Mouse (Mus musculus): ENCODE results near the gene Gabrb2. TPM values are rescaled to one million over a fixed set of nuclear protein-coding genes. Genes with fewer than 3 reads are reported as not detected.

The Gabrb2 gene
- polyA plus RNA-seq, 1 experiment from 2014 or later, result 50.8 TPM

GRCm38 (mm10) chr11:42575146-42575873 lies 155.8 kb downstream of the Gabrb2 start:
- H3K36me3 ChIP-seq (ENCODE audit: control insufficient read depth, insufficient read depth, low read length), result no peaks in the 10 kb centered on the region
- H3K9me3 ChIP-seq (replicated peaks; ENCODE audit: control insufficient read depth, low read length, poor library complexity, severe bottlenecking), result 0 out of 2 replicates have a peak, but pooled peaks cover 3% of the 10 kb centered on the region
- 84% methylated on average over 3 of the region's 3 CpGs for WGBS

GRCm38 (mm10) chr11:42579804-42580203 lies 160.2 kb downstream of the Gabrb2 start:
- no peak overlapping the region for H3K4me3 ChIP-seq (ENCODE audit: low read depth, low read length)
- no peak overlapping the region for H3K27ac ChIP-seq (ENCODE audit: low read length)
- no peak for ATAC-seq

More at GRCm38 (mm10) chr11:42575146-42575873, 155.8 kb downstream of the Gabrb2 start:
- H3K27me3 ChIP-seq (ENCODE audit: control insufficient read depth, insufficient read depth, low read depth, low read length), result no peaks in the 10 kb centered on the region
- H3K4me1 ChIP-seq (ENCODE audit: control insufficient read depth, insufficient read depth, low read length), result peaks cover 5% of the 10 kb centered on the region
- no peak for ATAC-seq
- H3K4me2 ChIP-seq (ENCODE audit: low read length), result no peak overlapping the region
- H3K27ac ChIP-seq (ENCODE audit: low read length), result no peak overlapping the region
- no peak overlapping the region for H3K9ac ChIP-seq (ENCODE audit: low read depth, low read length)
- H3K4me3 ChIP-seq (ENCODE audit: low read depth, low read length), result no peak overlapping the region

GRCm38 (mm10) chr11:42581123-42581522 lies 161.6 kb downstream of the Gabrb2 start:
- no peaks in the 10 kb centered on the region for H3K36me3 ChIP-seq (ENCODE audit: control insufficient read depth, insufficient read depth, low read length)
- H3K27ac ChIP-seq (ENCODE audit: low read length), result no peak overlapping the region
- no peak overlapping the region for H3K4me2 ChIP-seq (ENCODE audit: low read length)
- no peaks in the 10 kb centered on the region for H3K27me3 ChIP-seq (ENCODE audit: control insufficient read depth, insufficient read depth, low read depth, low read length)
- peaks cover 5% of the 10 kb centered on the region for H3K4me1 ChIP-seq (ENCODE audit: control insufficient read depth, insufficient read depth, low read length)
- ATAC-seq, result no peak
- H3K9ac ChIP-seq (ENCODE audit: low read depth, low read length), result no peak overlapping the region
- 0 out of 2 replicates have a peak, but pooled peaks cover 3% of the 10 kb centered on the region for H3K9me3 ChIP-seq (replicated peaks; ENCODE audit: control insufficient read depth, low read length, poor library complexity, severe bottlenecking)
- H3K4me3 ChIP-seq (ENCODE audit: low read depth, low read length), result no peak overlapping the region
- WGBS, result 70% methylated on average over 4 of the region's 4 CpGs

More at GRCm38 (mm10) chr11:42579804-42580203, 160.2 kb downstream of the Gabrb2 start:
- 0 out of 2 replicates have a peak, but pooled peaks cover 3% of the 10 kb centered on the region for H3K9me3 ChIP-seq (replicated peaks; ENCODE audit: control insufficient read depth, low read length, poor library complexity, severe bottlenecking)
- no peaks in the 10 kb centered on the region for H3K36me3 ChIP-seq (ENCODE audit: control insufficient read depth, insufficient read depth, low read length)
- H3K27me3 ChIP-seq (ENCODE audit: control insufficient read depth, insufficient read depth, low read depth, low read length), result no peaks in the 10 kb centered on the region
- no peak overlapping the region for H3K9ac ChIP-seq (ENCODE audit: low read depth, low read length)
- H3K4me1 ChIP-seq (ENCODE audit: control insufficient read depth, insufficient read depth, low read length), result peaks cover 5% of the 10 kb centered on the region
- H3K4me2 ChIP-seq (ENCODE audit: low read length), result no peak overlapping the region
- 26% methylated on average over 6 of the region's 6 CpGs for WGBS

GRCm38 (mm10) chr11:42581753-42582152 lies 162.2 kb downstream of the Gabrb2 start:
- no peak overlapping the region for H3K4me2 ChIP-seq (ENCODE audit: low read length)
- H3K4me1 ChIP-seq (ENCODE audit: control insufficient read depth, insufficient read depth, low read length), result peaks cover 5% of the 10 kb centered on the region
- H3K9me3 ChIP-seq (replicated peaks; ENCODE audit: control insufficient read depth, low read length, poor library complexity, severe bottlenecking), result no peaks in the 10 kb centered on the region
- no peak overlapping the region for H3K9ac ChIP-seq (ENCODE audit: low read depth, low read length)
- H3K27ac ChIP-seq (ENCODE audit: low read length), result no peak overlapping the region
- no peak overlapping the region for H3K4me3 ChIP-seq (ENCODE audit: low read depth, low read length)
- H3K36me3 ChIP-seq (ENCODE audit: control insufficient read depth, insufficient read depth, low read length), result no peaks in the 10 kb centered on the region
- ATAC-seq, result no peak
- no peaks in the 10 kb centered on the region for H3K27me3 ChIP-seq (ENCODE audit: control insufficient read depth, insufficient read depth, low read depth, low read length)

GRCm38 (mm10) chr11:42592418-42592817 lies 172.9 kb downstream of the Gabrb2 start:
- H3K27me3 ChIP-seq (ENCODE audit: control insufficient read depth, insufficient read depth, low read depth, low read length), result no peaks in the 10 kb centered on the region
- H3K27ac ChIP-seq (ENCODE audit: low read length), result no peak overlapping the region
- no peaks in the 10 kb centered on the region for H3K9me3 ChIP-seq (replicated peaks; ENCODE audit: control insufficient read depth, low read length, poor library complexity, severe bottlenecking)
- H3K4me3 ChIP-seq (ENCODE audit: low read depth, low read length), result no peak overlapping the region
- H3K36me3 ChIP-seq (ENCODE audit: control insufficient read depth, insufficient read depth, low read length), result no peaks in the 10 kb centered on the region
- H3K4me2 ChIP-seq (ENCODE audit: low read length), result no peak overlapping the region
- no peak for ATAC-seq
- 93% methylated on average over 3 of the region's 3 CpGs for WGBS
- H3K4me1 ChIP-seq (ENCODE audit: control insufficient read depth, insufficient read depth, low read length), result no peaks in the 10 kb centered on the region
- H3K9ac ChIP-seq (ENCODE audit: low read depth, low read length), result no peak overlapping the region

- H3K36me3 ChIP-seq (ENCODE audit: control insufficient read depth, insufficient read depth, low read length), result no peaks in the 10 kb centered on the region
- WGBS, result 68% methylated on average over 1 of the region's 1 CpGs
Measured at GRCm38 (mm10) chr11:42606225-42606624, 186.7 kb downstream of the Gabrb2 start.

GRCm38 (mm10) chr11:42609128-42609763 lies 189.7 kb downstream of the Gabrb2 start:
- Histone ChIP-seq H3K27me3 (ENCODE audit: control insufficient read depth, insufficient read depth, low read depth, low read length) (no peaks in the 10 kb centered on the region), H3K27ac (ENCODE audit: low read length) (no peak overlapping the region), H3K4me1 (ENCODE audit: control insufficient read depth, insufficient read depth, low read length) (no peaks in the 10 kb centered on the region), H3K9ac (ENCODE audit: low read depth, low read length) (no peak overlapping the region), H3K4me3 (ENCODE audit: low read depth, low read length) (no peak overlapping the region), H3K9me3 (replicated peaks; ENCODE audit: control insufficient read depth, low read length, poor library complexity, severe bottlenecking) (no peaks in the 10 kb centered on the region), H3K36me3 (ENCODE audit: control insufficient read depth, insufficient read depth, low read length) (no peaks in the 10 kb centered on the region), H3K4me2 (ENCODE audit: low read length) (no peak overlapping the region)
- no peak for ATAC-seq
- WGBS, result 91% methylated on average over 3 of the region's 3 CpGs

More at GRCm38 (mm10) chr11:42606225-42606624, 186.7 kb downstream of the Gabrb2 start:
- H3K9me3 ChIP-seq (replicated peaks; ENCODE audit: control insufficient read depth, low read length, poor library complexity, severe bottlenecking), result no peaks in the 10 kb centered on the region
- H3K27ac ChIP-seq (ENCODE audit: low read length), result no peak overlapping the region
- H3K4me3 ChIP-seq (ENCODE audit: low read depth, low read length), result no peak overlapping the region
- H3K4me1 ChIP-seq (ENCODE audit: control insufficient read depth, insufficient read depth, low read length), result no peaks in the 10 kb centered on the region
- ATAC-seq, result no peak
- H3K4me2 ChIP-seq (ENCODE audit: low read length), result no peak overlapping the region
- no peak overlapping the region for H3K9ac ChIP-seq (ENCODE audit: low read depth, low read length)
- H3K27me3 ChIP-seq (ENCODE audit: control insufficient read depth, insufficient read depth, low read depth, low read length), result no peaks in the 10 kb centered on the region

- WGBS, result 61% methylated on average over 2 of the region's 2 CpGs
- H3K27ac ChIP-seq (ENCODE audit: low read length), result no peak overlapping the region
- H3K9ac ChIP-seq (ENCODE audit: low read depth, low read length), result no peak overlapping the region
- no peak overlapping the region for H3K4me2 ChIP-seq (ENCODE audit: low read length)
- H3K4me3 ChIP-seq (ENCODE audit: low read depth, low read length), result no peak overlapping the region
- H3K36me3 ChIP-seq (ENCODE audit: control insufficient read depth, insufficient read depth, low read length), result no peaks in the 10 kb centered on the region
- H3K4me1 ChIP-seq (ENCODE audit: control insufficient read depth, insufficient read depth, low read length), result no peaks in the 10 kb centered on the region
- H3K9me3 ChIP-seq (replicated peaks; ENCODE audit: control insufficient read depth, low read length, poor library complexity, severe bottlenecking), result no peaks in the 10 kb centered on the region
- no peaks in the 10 kb centered on the region for H3K27me3 ChIP-seq (ENCODE audit: control insufficient read depth, insufficient read depth, low read depth, low read length)
- no peak for ATAC-seq
Measured at GRCm38 (mm10) chr11:42618195-42618594, 198.6 kb downstream of the Gabrb2 start.

- no peak overlapping the region for H3K27ac ChIP-seq (ENCODE audit: low read length)
- H3K4me2 ChIP-seq (ENCODE audit: low read length), result no peak overlapping the region
- 91% methylated on average over 4 of the region's 4 CpGs for whole genome bisulfite sequencing
- H3K9ac ChIP-seq (ENCODE audit: low read depth, low read length), result no peak overlapping the region
- H3K4me3 ChIP-seq (ENCODE audit: low read depth, low read length), result no peak overlapping the region
- no peaks in the 10 kb centered on the region for H3K4me1 ChIP-seq (ENCODE audit: control insufficient read depth, insufficient read depth, low read length)
- H3K36me3 ChIP-seq (ENCODE audit: control insufficient read depth, insufficient read depth, low read length), result no peaks in the 10 kb centered on the region
- no peaks in the 10 kb centered on the region for H3K27me3 ChIP-seq (ENCODE audit: control insufficient read depth, insufficient read depth, low read depth, low read length)
- no peaks in the 10 kb centered on the region for H3K9me3 ChIP-seq (replicated peaks; ENCODE audit: control insufficient read depth, low read length, poor library complexity, severe bottlenecking)
- ATAC-seq, result no peak
Measured at GRCm38 (mm10) chr11:42621109-42621508, 201.6 kb downstream of the Gabrb2 start.
